In genomic region chr7:120271135-120271991, GRCm38 (mm10) we compare ENCODE assay signal across 24 mouse cellular contexts. TPM values are rescaled to one million over a fixed set of nuclear protein-coding genes. Genes with fewer than 3 reads are reported as not detected.
A peak's percentile ranks its signal among the peaks of the same experiment; 100 is the strongest.
DNase-seq lines count a peak whose midpoint lies in the region; ATAC-seq lines count a peak whose summit lies in the region.
"Had no signal": no experiment of that assay in that cellular context is flagged by ENCODE, and none has a peak within 500 bp of the region (broad histone marks: within the 10 kb centered on the region; RNA-seq: fewer than 3 reads in every experiment).

No protein-coding gene starts in this region.

- no peak overlapping the region for H3K4me3 ChIP-seq in forebrain, embryonic 15.5 days
- H3K4me3 ChIP-seq in forebrain, embryonic 12.5 days (replicated peaks), result no peak overlapping the region
- no peak overlapping the region for H3K4me3 ChIP-seq in forebrain, embryonic 16.5 days (replicated peaks; ENCODE audit: low read length)
- H3K4me3 ChIP-seq: embryonic facial prominence, embryonic 13.5 days; heart, adult 2 months; heart, embryonic 15.5 days; hindbrain, embryonic 10.5 days had no signal

- H3K27ac ChIP-seq in forebrain, embryonic 15.5 days (replicated peaks), result peak overlapping the region; percentile 75
- H3K27ac ChIP-seq in forebrain, embryonic 12.5 days, result no peak overlapping the region; the same call in 1 of the 2 replicates
- H3K27ac ChIP-seq in forebrain, embryonic 16.5 days (ENCODE audit: low read length), result peak overlapping the region; percentile 67
- H3K27ac ChIP-seq: embryonic facial prominence, embryonic 13.5 days; heart, adult 2 months; heart, embryonic 15.5 days; hindbrain, embryonic 10.5 days; hindbrain, embryonic 14.5 days had no signal

- WGBS in forebrain, embryonic 15.5 days, result 48% methylated on average over 7 of the region's 7 CpGs
- WGBS in forebrain, embryonic 12.5 days, result 81% methylated on average over 7 of the region's 7 CpGs
- 50% methylated on average over 7 of the region's 7 CpGs for WGBS in forebrain, embryonic 16.5 days

- ATAC-seq in forebrain, embryonic 15.5 days (replicated peaks), result peak; percentile 71
- no peak for ATAC-seq in forebrain, embryonic 12.5 days (ENCODE audit: low FRiP score)
- ATAC-seq in forebrain, embryonic 16.5 days, result peak; percentile 86
- ATAC-seq: CD4-positive, CD25-positive, alpha-beta regulatory T cell, adult 4 months; inflammation-experienced regulatory T-cells, adult 6 months had no signal

- peaks cover 10% of the 10 kb centered on the region for H3K4me1 ChIP-seq in forebrain, embryonic 15.5 days
- H3K4me1 ChIP-seq in forebrain, embryonic 12.5 days, result no peaks in the 10 kb centered on the region
- peaks cover 7% of the 10 kb centered on the region; the same call in 1 of the 2 replicates for H3K4me1 ChIP-seq in forebrain, embryonic 16.5 days (replicated peaks; ENCODE audit: control insufficient read depth, insufficient read depth, low read length)
- H3K4me1 ChIP-seq: embryonic facial prominence, embryonic 13.5 days; heart, embryonic 15.5 days; hindbrain, embryonic 10.5 days had no signal

- intact Hi-C loops in heart, postnatal 10 days (cut with DNase I), result no loop called here

- no peaks in the 10 kb centered on the region for H3K9me3 ChIP-seq in forebrain, embryonic 15.5 days
- no peaks in the 10 kb centered on the region for H3K9me3 ChIP-seq in forebrain, embryonic 12.5 days
- no peaks in the 10 kb centered on the region for H3K9me3 ChIP-seq in forebrain, embryonic 16.5 days (ENCODE audit: control insufficient read depth, low read length)
- H3K9me3 ChIP-seq: embryonic facial prominence, embryonic 13.5 days; G1E; heart, embryonic 15.5 days; hindbrain, embryonic 10.5 days had no signal

- no peaks in the 10 kb centered on the region for H3K36me3 ChIP-seq in forebrain, embryonic 15.5 days
- no peaks in the 10 kb centered on the region for H3K36me3 ChIP-seq in forebrain, embryonic 12.5 days (replicated peaks)
- no peaks in the 10 kb centered on the region for H3K36me3 ChIP-seq in forebrain, embryonic 16.5 days (ENCODE audit: control insufficient read depth, insufficient read depth)
- H3K36me3 ChIP-seq: embryonic facial prominence, embryonic 13.5 days; G1E; heart, embryonic 15.5 days; hindbrain, embryonic 10.5 days had no signal

- no peak overlapping the region for H3K9ac ChIP-seq in forebrain, embryonic 15.5 days (replicated peaks)
- H3K9ac ChIP-seq in forebrain, embryonic 12.5 days, result no peak overlapping the region
- no peak overlapping the region for H3K9ac ChIP-seq in forebrain, embryonic 16.5 days (replicated peaks; ENCODE audit: low read depth, low read length)
- H3K9ac ChIP-seq: embryonic facial prominence, embryonic 13.5 days; heart, embryonic 15.5 days; hindbrain, embryonic 14.5 days had no signal

- no peak overlapping the region; the same call in 1 of the 2 replicates for H3K4me2 ChIP-seq in forebrain, embryonic 15.5 days (replicated peaks)
- no peak overlapping the region for H3K4me2 ChIP-seq in forebrain, embryonic 12.5 days
- H3K4me2 ChIP-seq in forebrain, embryonic 16.5 days (ENCODE audit: low read length), result no peak overlapping the region
- H3K4me2 ChIP-seq: embryonic facial prominence, embryonic 13.5 days; heart, embryonic 11.5 days; heart, embryonic 15.5 days; hindbrain, embryonic 14.5 days had no signal

- no peaks in the 10 kb centered on the region for H3K27me3 ChIP-seq in forebrain, embryonic 15.5 days
- no peaks in the 10 kb centered on the region for H3K27me3 ChIP-seq in forebrain, embryonic 12.5 days
- no peaks in the 10 kb centered on the region for H3K27me3 ChIP-seq in forebrain, embryonic 16.5 days (replicated peaks; ENCODE audit: control insufficient read depth, insufficient read depth, low read length)
- H3K27me3 ChIP-seq: embryonic facial prominence, embryonic 13.5 days; heart, embryonic 15.5 days had no signal

- peak; percentile 6 to 10 for DNase-seq in cerebellum, postnatal 10 days
- DNase-seq in cerebellum, adult 11-12 months, result no peak
- peak; percentile 43 for DNase-seq in layer of hippocampus, adult 9-10 months (ENCODE audit: low spot score)
- DNase-seq in adrenal gland, postnatal 14 days, result no peak
- DNase-seq in heart, postnatal 10 days, result no peak
- DNase-seq: adrenal gland, postnatal 10 days; B cell, adult 2 months; gastrocnemius, postnatal 14 days; heart, adult 2 months had no signal

RNA-seq across cellular contexts. Expression of gene Abca15, which starts 57.1 kb away (rescaled TPM):
- polyA plus RNA-seq in forebrain, embryonic 15.5 days (2015; fragmentation: Nextera tagmentation; extraction: Ambion mirVana), result not detected in 2 replicates
- not detected in 2 replicates for polyA plus RNA-seq in forebrain, embryonic 12.5 days (2016; fragmentation: Nextera tagmentation; extraction: Ambion mirVana)
- not detected in 2 replicates for polyA plus RNA-seq in forebrain, embryonic 16.5 days (2015; fragmentation: Nextera tagmentation; extraction: Ambion mirVana)
- total RNA-seq in adrenal gland, postnatal 14 days (2021), result not detected in 2 replicates
- total RNA-seq in heart, postnatal 10 days (2021), result not detected
- total RNA-seq: adrenal gland, postnatal 10 days; gastrocnemius, adult 18-20 months; gastrocnemius, postnatal 14 days; heart, adult 2 months; heart, postnatal 25 days had no signal
- polyA plus RNA-seq: CD4-positive, CD25-positive, alpha-beta regulatory T cell, adult 4 months; cortical plate, adult 2 months; embryonic facial prominence, embryonic 13.5 days; G1E; gonadal fat pad, adult 2 months; heart, adult 2 months; heart, embryonic 11.5 days; heart, embryonic 15.5 days; hindbrain, embryonic 10.5 days; hindbrain, embryonic 14.5 days had no signal

Comparison
In these comparisons a context has a peak if more than half of its experiments do, and no peak if none do; other contexts are left out.
1. DNase-seq: peak in cerebellum, postnatal 10 days (2 of 2) and layer of hippocampus, adult 9-10 months (single experiment); none in cerebellum, adult 11-12 months (single experiment), adrenal gland, postnatal 14 days (single experiment) and heart, postnatal 10 days (0 of 2).